Mouse (Mus musculus) megakaryocyte, embryonic 14.5 days (primary cell): ENCODE measurements around the gene Sfswap. TPM values are rescaled to one million over a fixed set of nuclear protein-coding genes. Genes with fewer than 3 reads are reported as not detected.

Experiments used
- H3K27me3 ChIP-seq: replicated peaks from 2 replicates; pipeline ENCODE3; 2012; ENCODE audit warnings: inconsistent platforms
- H3K36me3 ChIP-seq: replicated peaks from 2 replicates; pipeline ENCODE3; 2012; ENCODE audit warnings: low read length, inconsistent platforms, mixed read lengths
- H3K4me1 ChIP-seq: 2 replicates; pipeline ENCODE4 v1.6.1; 2012; ENCODE audit warnings: inconsistent platforms
- H3K4me3 ChIP-seq: replicated peaks from 2 replicates; pipeline ENCODE3; 2012; ENCODE audit warnings: moderate library complexity, mild to moderate bottlenecking, inconsistent platforms
- H3K9me3 ChIP-seq: 2 replicates; pipeline ENCODE4 v1.6.1; 2012; ENCODE audit warnings: inconsistent platforms
- FLI1 ChIP-seq: IDR thresholded peaks from 2 replicates; pipeline ENCODE4 v1.6.1; 2012; ENCODE audit warnings: low read length, inconsistent platforms, mixed read lengths
- GATA1 ChIP-seq: IDR thresholded peaks from 3 replicates; pipeline ENCODE4 v1.6.1; 2012; ENCODE audit warnings: mixed read lengths, low read length, inconsistent platforms, borderline replicate concordance
- polyA plus RNA-seq: library from polyadenylated mRNA; stranded (reverse); fragments of >175 nt; gene quantifications from 2 replicates; pipeline ENCODE4 v1.2.3, GENCODE M21; 2012; ENCODE audit warnings: low replicate concordance; ENCODE audit not compliant: insufficient read depth

The Sfswap gene
- polyA plus RNA-seq, 1 experiment, result 48.3 TPM

DNA sequence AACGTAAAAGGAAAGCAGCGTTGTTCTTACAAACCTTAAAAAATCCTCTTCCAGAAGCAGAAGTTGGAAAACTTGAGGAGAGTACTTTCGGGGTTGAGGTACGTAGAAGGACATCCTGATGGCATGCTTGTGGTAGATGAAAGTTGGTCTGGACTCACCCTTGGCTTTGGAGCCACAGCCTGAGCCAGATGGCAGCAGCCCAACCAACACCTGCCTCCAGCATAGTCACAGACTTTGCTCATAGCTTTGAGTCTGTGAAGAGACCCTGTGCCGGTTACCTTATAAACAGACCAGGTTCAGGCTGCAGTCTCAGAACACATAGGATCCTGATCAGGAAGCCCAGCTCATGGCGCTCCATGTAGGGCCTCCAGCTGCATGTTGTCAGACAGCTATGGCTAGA, 49.8 kb downstream of the Sfswap start:
- Histone ChIP-seq H3K9me3 (no peaks in the 10 kb centered on the region), H3K4me3 (no peak overlapping the region), H3K27me3 (no peaks in the 10 kb centered on the region), H3K36me3 (peaks cover 100% of the 10 kb centered on the region), H3K4me1 (no peaks in the 10 kb centered on the region)
- TF ChIP-seq GATA1 (no peak), FLI1 (no peak)

DNA sequence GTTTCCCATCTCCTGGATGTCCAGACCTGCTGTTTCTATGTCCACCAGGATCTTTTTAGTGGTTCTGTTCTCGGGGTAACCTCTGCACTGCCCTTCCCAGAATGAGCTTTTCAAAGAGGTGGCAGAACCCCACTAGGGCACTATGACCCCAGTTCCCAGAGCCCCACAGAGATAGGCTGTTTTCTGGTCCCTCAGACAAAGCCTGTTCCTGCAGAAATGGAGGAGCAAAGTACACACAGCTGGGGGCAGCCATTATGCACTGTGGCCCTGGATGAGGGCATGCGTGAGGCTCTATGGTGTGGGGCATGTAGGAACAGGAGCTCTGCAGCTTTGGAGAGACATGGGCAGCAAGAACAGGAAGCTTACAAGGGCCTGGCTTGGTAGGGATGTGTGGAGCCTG, 51.0 kb downstream of the Sfswap start:
- Histone ChIP-seq H3K4me1 (no peaks in the 10 kb centered on the region), H3K9me3 (no peaks in the 10 kb centered on the region), H3K4me3 (no peak overlapping the region), H3K36me3 (peaks cover 100% of the 10 kb centered on the region), H3K27me3 (no peaks in the 10 kb centered on the region)
- TF ChIP-seq GATA1 (no peak), FLI1 (no peak)

DNA sequence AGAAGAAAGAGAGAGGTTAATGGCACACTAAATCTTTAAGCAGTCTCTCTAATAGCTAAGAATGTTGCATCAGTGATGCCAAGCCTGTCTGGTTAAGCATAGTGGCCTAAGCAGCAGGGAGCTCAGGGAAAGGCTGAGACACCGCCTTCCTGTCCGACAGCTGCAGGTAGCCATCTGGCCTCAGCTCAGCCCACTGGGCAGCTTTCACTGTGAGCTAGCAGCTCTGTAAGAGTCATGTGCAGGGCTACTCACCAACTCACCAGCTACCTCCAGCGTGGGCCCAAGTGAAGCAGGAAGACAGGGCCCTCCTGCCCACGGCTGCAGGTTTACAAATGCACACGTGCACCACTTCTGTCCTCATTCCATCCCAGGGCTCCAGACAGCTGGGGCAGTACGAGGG, 52.6 kb downstream of the Sfswap start:
- Histone ChIP-seq H3K4me1 (peaks cover 6% of the 10 kb centered on the region; the same call in 1 of the 2 replicates), H3K9me3 (no peaks in the 10 kb centered on the region), H3K4me3 (no peak overlapping the region), H3K27me3 (no peaks in the 10 kb centered on the region), H3K36me3 (peaks cover 100% of the 10 kb centered on the region)
- TF ChIP-seq GATA1 (no peak), FLI1 (no peak)

DNA sequence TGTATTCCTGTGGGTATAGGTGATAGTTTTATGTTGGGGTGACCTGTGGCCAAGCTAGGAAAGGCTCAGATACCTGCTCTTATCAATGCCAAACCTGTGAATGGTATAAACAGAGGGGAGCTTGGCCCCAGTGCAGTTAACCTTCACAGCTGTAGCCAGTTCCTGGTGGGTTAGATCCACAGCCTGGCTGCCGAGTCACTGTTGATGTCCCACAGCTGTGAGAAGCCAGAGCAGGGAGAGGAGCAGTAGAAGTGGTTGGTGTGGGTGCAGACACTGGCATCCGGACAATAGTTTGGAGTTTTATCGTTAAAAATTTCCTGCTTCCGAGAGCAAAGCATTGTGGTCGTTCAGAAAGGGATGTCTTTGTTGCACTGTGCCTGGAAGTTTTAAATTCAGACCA, 57.6 kb downstream of the Sfswap start:
- Histone ChIP-seq H3K9me3 (no peaks in the 10 kb centered on the region), H3K4me1 (peaks cover 7% of the 10 kb centered on the region; the same call in 1 of the 2 replicates), H3K36me3 (peaks cover 100% of the 10 kb centered on the region), H3K4me3 (no peak overlapping the region), H3K27me3 (no peaks in the 10 kb centered on the region)
- TF ChIP-seq GATA1 (no peak), FLI1 (no peak)

DNA sequence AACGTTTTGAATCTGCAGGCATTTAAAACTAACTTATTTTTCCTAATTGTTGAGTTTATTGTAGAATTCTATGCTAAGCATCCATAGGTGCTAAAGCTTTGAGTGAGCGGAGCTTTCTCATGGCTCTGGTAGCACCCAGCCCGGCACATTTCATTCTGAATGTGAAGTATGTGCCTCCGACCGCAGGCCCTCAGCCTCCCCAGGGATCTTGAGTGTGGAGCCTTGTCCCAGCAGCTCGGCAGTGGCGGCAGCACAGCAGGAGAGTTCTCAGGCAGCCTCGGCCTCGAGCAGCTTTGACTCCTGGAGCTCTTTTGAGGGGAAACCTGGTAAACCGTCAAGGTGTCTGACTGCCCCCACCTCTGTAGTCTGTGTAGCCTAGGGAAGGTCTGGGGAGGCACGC, 58.3 kb downstream of the Sfswap start:
- H3K4me3 ChIP-seq, result no peak overlapping the region
- peaks cover 100% of the 10 kb centered on the region for H3K36me3 ChIP-seq
- no peaks in the 10 kb centered on the region for H3K27me3 ChIP-seq
- TF ChIP-seq GATA1 (no peak), FLI1 (no peak)
- H3K4me1 ChIP-seq, result peaks cover 7% of the 10 kb centered on the region; the same call in 1 of the 2 replicates
- no peaks in the 10 kb centered on the region for H3K9me3 ChIP-seq

DNA sequence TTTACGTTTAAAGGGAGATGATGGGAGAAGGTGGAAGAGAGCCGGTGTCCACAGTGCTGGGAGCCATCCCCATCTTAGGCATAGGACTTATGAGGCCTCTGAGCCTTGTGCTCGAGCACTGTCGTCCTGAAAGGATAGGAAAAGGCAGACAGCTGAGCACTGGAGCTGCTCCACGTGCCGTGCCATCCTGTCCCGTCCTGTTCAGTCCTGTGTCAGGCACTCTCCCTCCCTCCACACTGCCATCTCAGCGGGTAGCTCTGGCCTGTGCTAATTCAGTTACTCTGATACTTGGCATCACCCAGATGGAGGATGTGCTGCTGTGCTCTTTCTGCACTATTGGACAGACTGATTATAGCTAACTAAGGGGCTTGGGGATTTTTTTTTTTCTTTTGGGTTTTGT, 61.3 kb downstream of the Sfswap start:
- no peaks in the 10 kb centered on the region for H3K9me3 ChIP-seq
- H3K36me3 ChIP-seq, result peaks cover 100% of the 10 kb centered on the region
- H3K27me3 ChIP-seq, result no peaks in the 10 kb centered on the region
- H3K4me1 ChIP-seq, result peaks cover 7% of the 10 kb centered on the region; the same call in 1 of the 2 replicates
- no peak overlapping the region for H3K4me3 ChIP-seq
- TF ChIP-seq FLI1 (no peak), GATA1 (no peak)

DNA sequence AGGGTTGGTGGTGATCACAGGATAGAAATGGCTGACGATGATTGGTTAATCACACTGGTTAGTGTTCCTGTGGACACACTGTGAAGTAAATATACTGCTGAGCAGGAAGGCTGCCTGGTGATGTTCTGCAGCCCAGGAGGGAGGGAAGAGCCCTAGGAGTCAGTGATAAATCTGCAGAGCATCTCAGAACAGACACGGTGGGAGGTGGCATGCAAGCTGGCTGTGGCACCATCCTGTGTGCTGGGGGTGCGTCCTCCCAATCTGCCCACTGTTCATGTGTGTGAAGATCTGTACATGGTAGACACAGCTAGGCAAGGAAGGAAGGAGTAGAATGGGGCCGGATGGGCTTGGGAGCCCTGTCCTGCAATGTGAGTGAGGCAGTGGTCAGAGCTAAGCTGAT, 67.6 kb downstream of the Sfswap start:
- no peaks in the 10 kb centered on the region for H3K9me3 ChIP-seq
- no peak overlapping the region for H3K4me3 ChIP-seq
- H3K36me3 ChIP-seq, result peaks cover 94% of the 10 kb centered on the region
- no peaks in the 10 kb centered on the region; the same call in 1 of the 2 replicates for H3K4me1 ChIP-seq
- H3K27me3 ChIP-seq, result no peaks in the 10 kb centered on the region
- TF ChIP-seq GATA1 (no peak), FLI1 (no peak)

DNA sequence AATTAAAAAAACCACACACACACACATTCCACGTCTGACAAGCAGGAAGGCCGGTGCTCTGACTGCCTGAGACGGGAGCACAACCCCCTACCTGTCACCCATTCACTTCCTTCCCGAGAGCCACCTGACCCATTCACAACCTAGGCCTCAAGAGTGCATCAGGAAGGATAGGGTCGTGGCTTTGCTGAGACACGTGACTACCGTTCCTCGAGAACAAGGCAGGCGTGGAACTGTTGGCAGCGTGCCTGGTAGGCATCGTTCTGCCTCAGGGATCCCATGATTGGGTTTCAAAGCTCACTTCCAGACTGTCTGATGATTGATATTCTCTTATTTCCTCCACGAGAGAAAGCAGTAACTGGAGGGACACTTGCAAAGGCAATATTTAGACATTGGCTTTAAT, 77.2 kb downstream of the Sfswap start:
- H3K36me3 ChIP-seq, result peaks cover 4% of the 10 kb centered on the region
- H3K9me3 ChIP-seq, result no peaks in the 10 kb centered on the region
- peaks cover 45% of the 10 kb centered on the region for H3K27me3 ChIP-seq
- peaks cover 7% of the 10 kb centered on the region for H3K4me1 ChIP-seq
- TF ChIP-seq FLI1 (no peak), GATA1 (no peak)
- no peak overlapping the region for H3K4me3 ChIP-seq

DNA sequence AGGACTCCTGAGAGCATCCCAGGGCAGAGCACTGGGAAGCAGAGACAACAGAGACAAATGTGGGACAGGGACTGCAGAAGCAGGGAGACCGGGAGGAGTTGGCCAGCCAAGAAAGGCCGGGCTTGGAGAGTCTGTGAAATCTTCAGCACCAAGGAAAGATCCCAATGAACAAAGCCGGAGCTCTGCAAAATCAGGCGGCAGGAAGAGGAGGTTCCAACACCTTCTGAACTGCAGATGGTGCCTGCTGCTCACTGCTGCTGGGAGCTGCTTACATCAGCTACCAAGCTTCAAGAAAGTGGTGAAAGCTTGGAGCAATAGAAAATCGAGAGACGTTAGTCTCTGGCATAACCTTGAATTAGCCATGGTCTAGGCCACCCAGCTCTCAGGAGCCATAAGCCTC, 79.0 kb downstream of the Sfswap start:
- no peak overlapping the region for H3K4me3 ChIP-seq
- peaks cover 22% of the 10 kb centered on the region for H3K4me1 ChIP-seq
- H3K27me3 ChIP-seq, result peaks cover 59% of the 10 kb centered on the region
- no peaks in the 10 kb centered on the region for H3K36me3 ChIP-seq
- TF ChIP-seq FLI1, result no peak
- no peak for TF ChIP-seq GATA1
- H3K9me3 ChIP-seq, result no peaks in the 10 kb centered on the region

DNA sequence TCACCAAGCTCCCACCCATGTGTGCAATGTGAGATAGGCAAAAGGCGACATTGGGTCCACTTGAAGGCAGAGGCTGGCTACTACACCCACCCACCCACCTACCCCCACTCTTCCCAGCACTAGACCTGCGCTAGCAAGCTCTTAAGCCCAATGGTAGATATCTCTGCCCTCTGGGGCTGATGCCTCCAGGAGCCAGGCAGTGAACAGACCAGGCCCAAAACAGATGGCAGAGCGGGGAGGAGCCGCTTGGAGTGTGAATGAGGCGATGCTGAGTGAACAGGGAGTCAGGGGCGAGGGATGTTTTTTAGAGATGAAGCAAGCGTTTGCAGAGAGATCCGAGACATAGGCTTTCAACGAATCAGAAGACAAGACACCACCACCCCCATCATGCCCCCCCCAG, 79.6 kb downstream of the Sfswap start:
- H3K36me3 ChIP-seq, result no peaks in the 10 kb centered on the region
- no peaks in the 10 kb centered on the region for H3K9me3 ChIP-seq
- peaks cover 64% of the 10 kb centered on the region for H3K27me3 ChIP-seq
- no peak for TF ChIP-seq FLI1
- TF ChIP-seq GATA1, result no peak
- H3K4me3 ChIP-seq, result no peak overlapping the region
- peaks cover 27% of the 10 kb centered on the region for H3K4me1 ChIP-seq

DNA sequence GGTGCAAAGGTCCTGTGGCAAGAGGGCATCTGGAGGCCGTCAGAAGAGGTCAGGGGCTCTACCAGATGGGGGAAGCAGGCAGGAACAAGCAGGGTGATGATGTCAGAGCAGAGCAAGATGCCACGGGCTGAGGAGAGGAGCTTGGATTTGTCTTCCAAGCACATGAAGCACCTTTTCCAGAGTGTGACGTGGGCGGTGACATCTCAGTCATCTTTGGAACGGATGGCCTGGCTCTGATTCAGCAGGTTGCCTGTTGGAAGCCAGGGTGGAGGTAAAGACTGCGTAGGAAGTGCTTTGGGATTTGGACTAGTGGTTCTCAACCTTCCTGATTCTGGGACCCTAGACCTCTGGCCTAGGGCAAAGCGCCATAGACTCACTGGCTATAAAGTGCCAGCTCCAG, 80.0 kb downstream of the Sfswap start:
- no peaks in the 10 kb centered on the region for H3K9me3 ChIP-seq
- no peaks in the 10 kb centered on the region for H3K36me3 ChIP-seq
- peaks cover 66% of the 10 kb centered on the region for H3K27me3 ChIP-seq
- no peak overlapping the region for H3K4me3 ChIP-seq
- no peak for TF ChIP-seq FLI1
- no peak for TF ChIP-seq GATA1
- H3K4me1 ChIP-seq, result peaks cover 32% of the 10 kb centered on the region
